Mouse (Mus musculus) MEL (cell line): ENCODE results near the gene Pus3. TPM values are rescaled to one million over a fixed set of nuclear protein-coding genes. Genes with fewer than 3 reads are reported as not detected.

Experiments
- DNase-seq: peaks from one replicate; pipeline ENCODE4 v3.0.0; 2011; ENCODE audit warnings: low read depth, low spot score
- H3K27ac ChIP-seq: 2 replicates; pipeline ENCODE4 v1.5.1; 2012; ENCODE audit warnings: low read depth, mild to moderate bottlenecking, control low read depth, low read length, moderate library complexity; ENCODE audit not compliant: control insufficient read depth
- H3K27me3 ChIP-seq, 2 experiments: fragments of 150-350 bp in 1 of 2; sonication (generic) in 1 of 2; 2 replicates each; pipeline ENCODE4 v1.6.1; 2012; ENCODE audit warnings: low read length in 2 of 2, mild to moderate bottlenecking in 2 of 2, improper control_type of control experiment in 1 of 2, moderate library complexity in 1 of 2; ENCODE audit not compliant: insufficient read depth in 2 of 2, control insufficient read depth in 1 of 2
- H3K36me3 ChIP-seq, 2 experiments: 2 replicates each; pipeline ENCODE4 v1.6.1; 2012 to 2014; ENCODE audit warnings: low read length in 2 of 2, improper control_type of control experiment in 1 of 2, inconsistent platforms in 1 of 2, mild to moderate bottlenecking in 1 of 2; ENCODE audit not compliant: insufficient read depth in 2 of 2, control insufficient read depth in 1 of 2
- H3K4me1 ChIP-seq, 2 experiments: fragments of 150-350 bp in 1 of 2; sonication (generic) in 1 of 2; 2 replicates each; pipeline ENCODE4 v1.6.1; 2012; ENCODE audit warnings: low read length in 2 of 2, improper control_type of control experiment in 1 of 2, mild to moderate bottlenecking in 1 of 2; ENCODE audit not compliant: insufficient read depth in 2 of 2, control insufficient read depth in 1 of 2
- H3K4me3 ChIP-seq, 2 experiments: fragments of 150-350 bp in 1 of 2; sonication (generic) in 1 of 2; 2 replicates each; pipeline ENCODE4 v1.5.1; 2012; ENCODE audit warnings: low read depth in 2 of 2, low read length in 2 of 2, mild to moderate bottlenecking in 2 of 2, moderate library complexity in 2 of 2, control low read depth in 1 of 2, improper control_type of control experiment in 1 of 2; ENCODE audit not compliant: control insufficient read depth in 1 of 2, insufficient read depth in 1 of 2
- H3K79me2 ChIP-seq: 2 replicates; pipeline ENCODE4 v1.6.1; 2012; ENCODE audit warnings: mild to moderate bottlenecking, low read length, moderate library complexity; ENCODE audit not compliant: control insufficient read depth, poor library complexity, insufficient read depth
- H3K9ac ChIP-seq: 2 replicates; pipeline ENCODE4 v1.6.1; 2012; ENCODE audit warnings: low read depth, mild to moderate bottlenecking, control low read depth, low read length, moderate library complexity; ENCODE audit not compliant: control insufficient read depth, poor library complexity, severe bottlenecking
- H3K9me3 ChIP-seq: fragments of 150-350 bp; sonication (generic); replicated peaks from 2 replicates; pipeline ENCODE4 v1.6.1; 2012; ENCODE audit warnings: mild to moderate bottlenecking, low read length, improper control_type of control experiment, moderate library complexity; ENCODE audit not compliant: insufficient read depth
- BHLHE40 ChIP-seq: IDR thresholded peaks from 2 replicates; pipeline ENCODE4 v1.6.1; 2012; ENCODE audit warnings: low read depth, mild to moderate bottlenecking, inconsistent platforms, low read length, improper control_type of control experiment, borderline replicate concordance
- CHD1 ChIP-seq: IDR thresholded peaks from 2 replicates; pipeline ENCODE4 v1.6.1; 2012; ENCODE audit warnings: low read depth, mild to moderate bottlenecking, inconsistent platforms, low read length, improper control_type of control experiment
- CHD2 ChIP-seq: IDR thresholded peaks from 2 replicates; pipeline ENCODE4 v1.6.1; 2011; ENCODE audit warnings: low read length, improper control_type of control experiment
- CTCF ChIP-seq, 3 experiments: IDR thresholded peaks in 2 of 3; conservative IDR thresholded peaks in 1 of 3; 2 replicates each; pipeline ENCODE4 v1.5.1; 2011 to 2012; ENCODE audit warnings: low read length in 3 of 3, low read depth in 2 of 3, mild to moderate bottlenecking in 2 of 3, improper control_type of control experiment in 1 of 3, inconsistent platforms in 1 of 3, mixed read lengths in 1 of 3, moderate library complexity in 1 of 3; ENCODE audit not compliant: control insufficient read depth in 1 of 3, insufficient read depth in 1 of 3, poor library complexity in 1 of 3, severe bottlenecking in 1 of 3
- ELF1 ChIP-seq: IDR thresholded peaks from 2 replicates; pipeline ENCODE4 v1.6.1; 2014; ENCODE audit warnings: low read depth, mild to moderate bottlenecking, inconsistent platforms, low read length, improper control_type of control experiment, moderate library complexity
- EP300 ChIP-seq, 2 experiments: IDR thresholded peaks; 2 replicates each; pipeline ENCODE4 v1.6.1; 2011; ENCODE audit warnings: improper control_type of control experiment in 2 of 2, low read length in 2 of 2, low read depth in 1 of 2, mild to moderate bottlenecking in 1 of 2
- ETS1 ChIP-seq: IDR thresholded peaks from 2 replicates; pipeline ENCODE4 v1.6.1; 2012; ENCODE audit warnings: low read depth, mild to moderate bottlenecking, inconsistent platforms, low read length, improper control_type of control experiment, moderate library complexity
- GATA1 ChIP-seq: IDR thresholded peaks from 2 replicates; pipeline ENCODE4 v1.6.1; 2011; ENCODE audit warnings: low read depth, low read length, improper control_type of control experiment
- JUND ChIP-seq: IDR thresholded peaks from 2 replicates; pipeline ENCODE4 v1.6.1; 2011; ENCODE audit warnings: low read depth, mild to moderate bottlenecking, improper control_type of control experiment, low read length
- KAT2A ChIP-seq: conservative IDR thresholded peaks from 2 replicates; pipeline ENCODE4 v1.6.1; 2012; ENCODE audit warnings: low read depth, low read length, improper control_type of control experiment, inconsistent platforms
- MAFK ChIP-seq: IDR thresholded peaks from 2 replicates; pipeline ENCODE4 v1.6.1; 2011; ENCODE audit warnings: low read depth, mild to moderate bottlenecking, low read length, improper control_type of control experiment, borderline replicate concordance
- MAX ChIP-seq: IDR thresholded peaks from 2 replicates; pipeline ENCODE4 v1.6.1; 2011; ENCODE audit warnings: low read length, improper control_type of control experiment
- MEF2A ChIP-seq: IDR thresholded peaks from 2 replicates; pipeline ENCODE4 v1.6.1; 2014; ENCODE audit warnings: low read depth, mild to moderate bottlenecking, inconsistent platforms, low read length, improper control_type of control experiment; ENCODE audit not compliant: poor library complexity, insufficient replicate concordance, severe bottlenecking; ENCODE audit errors: extremely low read depth
- MYB ChIP-seq: IDR thresholded peaks from 2 replicates; pipeline ENCODE4 v1.6.1; 2011; ENCODE audit warnings: mild to moderate bottlenecking, low read depth, low read length, improper control_type of control experiment
- MYC ChIP-seq: IDR thresholded peaks from 2 replicates; pipeline ENCODE4 v1.6.1; 2011; ENCODE audit warnings: low read depth, mild to moderate bottlenecking, low read length, improper control_type of control experiment, moderate library complexity
- NRF1 ChIP-seq: IDR thresholded peaks from 2 replicates; pipeline ENCODE4 v1.6.1; 2014; ENCODE audit warnings: low read depth, mild to moderate bottlenecking, inconsistent platforms, low read length, improper control_type of control experiment, moderate library complexity; ENCODE audit not compliant: poor library complexity, insufficient read depth, severe bottlenecking
- POLR2A ChIP-seq, 2 experiments: IDR thresholded peaks; 2 replicates each; pipeline ENCODE4 v1.6.1; 2011 to 2012; ENCODE audit warnings: low read length in 2 of 2, mild to moderate bottlenecking in 2 of 2, control low read depth in 1 of 2, improper control_type of control experiment in 1 of 2, low read depth in 1 of 2, moderate library complexity in 1 of 2; ENCODE audit not compliant: control insufficient read depth in 1 of 2, insufficient read depth in 1 of 2, poor library complexity in 1 of 2
- POLR2AphosphoS2 ChIP-seq: IDR thresholded peaks from 2 replicates; pipeline ENCODE4 v1.6.1; 2011; ENCODE audit warnings: low read length, improper control_type of control experiment
- POLR2AphosphoS5 ChIP-seq: IDR thresholded peaks from 2 replicates; pipeline ENCODE4 v1.6.1; 2012; ENCODE audit warnings: low read depth, borderline replicate concordance, mild to moderate bottlenecking, inconsistent platforms, low read length, moderate library complexity, mixed read lengths
- RAD21 ChIP-seq: IDR thresholded peaks from 2 replicates; pipeline ENCODE4 v1.6.1; 2011; ENCODE audit warnings: mild to moderate bottlenecking, low read depth, low read length, improper control_type of control experiment
- TBP ChIP-seq: IDR thresholded peaks from 2 replicates; pipeline ENCODE4 v1.8.0; 2011; ENCODE audit warnings: low read depth, low read length, improper control_type of control experiment
- TCF12 ChIP-seq: IDR thresholded peaks from 2 replicates; pipeline ENCODE4 v1.6.1; 2014; ENCODE audit warnings: low read depth, mild to moderate bottlenecking, inconsistent platforms, low read length, improper control_type of control experiment, moderate library complexity
- USF1 ChIP-seq: IDR thresholded peaks from 2 replicates; pipeline ENCODE4 v1.6.1; 2014; ENCODE audit warnings: low read depth, mild to moderate bottlenecking, inconsistent platforms, low read length, improper control_type of control experiment, moderate library complexity
- ZC3H11A ChIP-seq: IDR thresholded peaks from 2 replicates; pipeline ENCODE4 v1.6.1; 2012; ENCODE audit warnings: low read depth, mild to moderate bottlenecking, inconsistent platforms, low read length, improper control_type of control experiment
- ZNF384 ChIP-seq: IDR thresholded peaks from 2 replicates; pipeline ENCODE4 v1.6.1; 2012; ENCODE audit warnings: low read depth, mild to moderate bottlenecking, inconsistent platforms, low read length, improper control_type of control experiment
- polyA plus RNA-seq, 2 experiments: library from polyadenylated mRNA; stranded (reverse) in 1 of 2; unstranded in 1 of 2; fragments of >175 nt in 1 of 2; fragments of >200 nt in 1 of 2; gene quantifications; 2 replicates each; pipeline versions ENCODE4 v1.2.1 to v1.2.4; 2012; ENCODE audit warnings: low replicate concordance in 2 of 2, low read depth in 1 of 2; ENCODE audit not compliant: insufficient read length in 2 of 2, insufficient read depth in 1 of 2, missing spikeins in 1 of 2
- total RNA-seq: library from RNA; depleted of rRNA; stranded (reverse); fragments of 300-350 nt; gene quantifications from 2 replicates; pipeline ENCODE4 v1.2.3, GENCODE M21; 2012

Gene Pus3
- total and polyA plus RNA-seq, 3 experiments: 15.8 to 23.8 TPM; not detected in 1

DNA sequence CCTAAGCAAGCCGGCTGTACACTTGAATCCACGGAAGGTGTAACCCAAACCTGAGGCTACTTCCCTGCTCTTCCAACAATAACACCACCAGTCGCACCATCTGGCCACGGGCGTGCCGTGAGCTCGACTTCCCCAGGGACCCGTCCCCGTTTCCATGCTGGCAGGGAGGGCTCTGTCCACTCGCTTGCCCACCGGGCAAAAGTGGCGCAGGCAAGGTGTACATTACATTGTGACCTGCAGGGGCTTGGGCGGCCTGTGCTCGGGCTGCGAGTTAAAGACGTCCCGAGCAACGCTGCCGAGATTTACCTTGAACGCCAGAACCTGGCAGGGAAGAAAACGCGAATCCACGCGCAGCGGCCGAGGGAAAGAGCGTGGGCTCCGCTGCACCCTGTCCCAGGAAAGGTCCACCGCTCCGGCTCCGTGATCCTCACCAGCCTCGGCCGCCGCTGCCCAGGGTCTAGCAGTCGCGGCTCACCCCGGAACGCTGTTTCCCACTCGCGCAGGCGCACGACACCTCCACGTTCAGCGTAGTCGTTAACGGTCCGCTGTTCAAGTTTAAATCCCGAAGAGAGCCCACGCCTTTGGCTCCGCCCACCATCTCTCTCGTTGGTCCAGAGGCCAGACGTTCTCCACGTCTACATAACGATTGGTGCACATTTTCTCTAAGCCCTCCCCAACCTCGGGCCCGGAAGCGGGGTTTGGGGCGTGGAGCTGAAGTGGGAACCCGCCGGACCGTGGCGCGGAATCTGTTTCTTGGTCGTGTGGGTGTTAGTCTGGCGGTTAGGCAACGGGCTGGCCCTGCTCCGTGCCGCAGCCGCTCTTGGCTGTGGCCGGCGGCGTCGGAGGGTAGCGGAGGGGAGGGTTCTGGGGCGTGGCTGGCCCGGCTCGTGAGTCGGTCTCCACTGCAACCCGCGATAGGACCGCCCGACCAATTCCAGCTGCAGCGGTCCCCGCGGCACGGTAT, 11.5 kb downstream of the Pus3 start, which contains the start of the genes Pate2 and Hyls1 (continued):
- peak; percentile 96 for TF ChIP-seq MYB
- TF ChIP-seq RAD21: no peak
- peak; percentile 5; the same call in 1 of the 2 replicates for TF ChIP-seq POLR2AphosphoS5
- no peak for TF ChIP-seq MEF2A
- TF ChIP-seq POLR2AphosphoS2: peak; percentile 92
- TF ChIP-seq MYC: peak; percentile 59; the same call in 1 of the 2 replicates
- TF ChIP-seq ZC3H11A: no peak
- 0 out of 2 replicates have a peak, but pooled peaks have one; percentile 6 for TF ChIP-seq ETS1
- TF ChIP-seq CTCF (IDR thresholded peaks at IDR 0.05 in 2 of 3, conservative IDR thresholded peaks at IDR 0.05 in 1 of 3; ENCODE audit: control insufficient read depth in 1 of 3, insufficient read depth in 1 of 3, low read depth in 2 of 3, low read length in 3 of 3, poor library complexity in 1 of 3, severe bottlenecking in 1 of 3): no peak
- TF ChIP-seq GATA1: no peak
- peak; percentile 75; the same call in 1 of the 2 replicates for TF ChIP-seq TBP
- no peak for TF ChIP-seq CHD1
- peak; percentile 95 for TF ChIP-seq NRF1
- peak; percentile 35 for TF ChIP-seq TCF12
- TF ChIP-seq JUND: no peak
- TF ChIP-seq MAFK: no peak
- peak; percentile 72 to 91 for TF ChIP-seq POLR2A (IDR thresholded peaks at IDR 0.05; ENCODE audit: control insufficient read depth in 1 of 2, insufficient read depth in 1 of 2, low read depth in 1 of 2, low read length in 2 of 2, poor library complexity in 1 of 2)
- no peak for TF ChIP-seq CHD2
- TF ChIP-seq BHLHE40: peak; percentile 49; the same call in 1 of the 2 replicates
- no peak; a peak in 2 of 4 replicates for TF ChIP-seq EP300 (IDR thresholded peaks at IDR 0.05; ENCODE audit: low read depth in 1 of 2, low read length in 2 of 2)
- TF ChIP-seq KAT2A: no peak
- no peak for TF ChIP-seq ZNF384
- TF ChIP-seq, all 39 proteins: peak for 19

DNA sequence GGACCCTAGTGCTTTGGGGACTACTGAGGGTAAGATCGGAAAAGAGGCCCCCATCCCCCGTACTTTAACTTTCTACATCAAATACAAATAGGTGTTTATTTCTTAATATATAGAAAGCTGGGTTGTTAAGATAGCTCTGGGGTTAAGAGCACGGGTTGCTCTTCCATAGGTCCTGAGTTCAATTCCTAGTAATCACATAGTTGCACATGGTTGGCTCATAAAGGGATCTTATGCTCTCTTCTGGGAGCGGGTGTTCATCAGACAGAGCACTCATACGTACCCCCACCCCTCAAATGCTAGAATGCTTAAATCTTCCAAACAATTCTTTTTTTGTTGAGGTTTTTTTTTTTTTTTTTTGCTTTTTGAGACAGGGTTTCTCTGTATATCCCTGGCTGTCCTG, 12.3 kb downstream of the Pus3 start:
- no peak for DNase-seq
- H3K4me1 ChIP-seq: peaks cover 0 to 6% of the 10 kb centered on the region in 2 experiments; a peak in 1 of 4 replicates
- peak overlapping the region; percentile 95 for H3K27ac ChIP-seq
- peak overlapping the region; percentile 91 for H3K9ac ChIP-seq
- peaks cover 11% of the 10 kb centered on the region for H3K79me2 ChIP-seq
- TF ChIP-seq MAX: no peak
- TF ChIP-seq EP300 (IDR thresholded peaks at IDR 0.05; ENCODE audit: low read depth in 1 of 2, low read length in 2 of 2): peak in 1 of 2 experiments; percentile 11; a peak in 1 of 4 replicates
- TF ChIP-seq ELF1: no peak
- TF ChIP-seq USF1: no peak
- TF ChIP-seq CHD2: no peak
- peaks cover 9 to 21% of the 10 kb centered on the region in 2 experiments for H3K36me3 ChIP-seq
- H3K4me3 ChIP-seq: peak overlapping the region; percentile 81 to 99
- H3K27me3 ChIP-seq: no peaks in the 10 kb centered on the region
- no peaks in the 10 kb centered on the region for H3K9me3 ChIP-seq
